Mouse (Mus musculus) lung, embryonic 14.5 days (tissue): ENCODE measurements around the gene Nectin2. TPM values are rescaled to one million over a fixed set of nuclear protein-coding genes. Genes with fewer than 3 reads are reported as not detected.

Experiments
- ATAC-seq: fragments of 200-750 bp; cut with Nextera tagmentation; 2 replicates; pipeline ENCODE4 v1.8.0; 2017; ENCODE audit warnings: mild to moderate bottlenecking, moderate TSS enrichment, moderate library complexity; ENCODE audit not compliant: insufficient read depth
- DNase-seq: peaks from one replicate; pipeline ENCODE4 v3.0.0-alpha.2; 2015
- H3K27ac ChIP-seq: fragments of 300-500 bp; sonication (generic); 2 replicates; pipeline ENCODE4 v1.5.1; 2014; ENCODE audit warnings: low read depth, mild to moderate bottlenecking, moderate library complexity
- H3K27me3 ChIP-seq: fragments of 300-500 bp; sonication (generic); 2 replicates; pipeline ENCODE4 v1.6.1; 2014; ENCODE audit warnings: low read length, control low read depth; ENCODE audit not compliant: insufficient read depth
- H3K36me3 ChIP-seq: fragments of 300-500 bp; sonication (generic); 2 replicates; pipeline ENCODE4 v1.6.1; 2014; ENCODE audit warnings: control low read depth; ENCODE audit not compliant: insufficient read depth
- H3K4me1 ChIP-seq: fragments of 300-500 bp; sonication (generic); 2 replicates; pipeline ENCODE4 v1.6.1; 2014; ENCODE audit warnings: antibody characterized with exemption, control low read depth; ENCODE audit not compliant: insufficient read depth
- H3K4me2 ChIP-seq: fragments of 300-500 bp; sonication (generic); 2 replicates; pipeline ENCODE4 v1.6.1; 2014; ENCODE audit warnings: mild to moderate bottlenecking
- H3K4me3 ChIP-seq: fragments of 300-500 bp; sonication (generic); 2 replicates; pipeline ENCODE4 v1.5.1; 2014; ENCODE audit warnings: low read depth, low read length
- H3K9ac ChIP-seq: fragments of 300-500 bp; sonication (generic); 2 replicates; pipeline ENCODE4 v1.6.1; 2014
- H3K9me3 ChIP-seq: fragments of 300-500 bp; sonication (generic); 2 replicates; pipeline ENCODE4 v1.6.1; 2016; ENCODE audit warnings: low read depth, low read length, control low read depth
- CTCF ChIP-seq: IDR thresholded peaks from 2 replicates; pipeline ENCODE4 v1.5.1; 2016; ENCODE audit warnings: antibody characterized with exemption, low read depth
- WGBS: fragments of 180-500 bp; shearing (Covaris S2); extraction: QIAGEN DNeasy Blood & Tissue Kit; methylation state at CpG from one replicate; pipeline ENCODE4 v1.1.7; 2014; 5-methylcytosine and 5-hydroxymethylcytosine counted together
- polyA plus RNA-seq: library from polyadenylated mRNA; unstranded; fragments of >200 nt; fragmentation: Nextera tagmentation; extraction: Ambion mirVana; gene quantifications from 2 replicates; pipeline ENCODE4 v1.2.1, GENCODE M21; 2014

Nectin2 gene
- polyA plus RNA-seq, 1 experiment from 2014 or later = 125 TPM

- H3K27ac ChIP-seq = no peak overlapping the region
Observed at GRCm38 (mm10) chr7:19736389-19737057, 13.8 kb downstream of the Nectin2 start.

GRCm38 (mm10) chr7:19734178-19734666, 16.1 kb downstream of the Nectin2 start:
- no peak overlapping the region for H3K4me3 ChIP-seq
- peaks cover 87% of the 10 kb centered on the region for H3K36me3 ChIP-seq
- H3K27ac ChIP-seq = no peak overlapping the region
- no peak overlapping the region for H3K4me2 ChIP-seq
- no peaks in the 10 kb centered on the region for H3K9me3 ChIP-seq
- no peak for DNase-seq
- TF ChIP-seq CTCF = no peak
- no peaks in the 10 kb centered on the region for H3K4me1 ChIP-seq
- no peak overlapping the region for H3K9ac ChIP-seq
- 86% methylated on average over 10 of the region's 10 CpGs for WGBS
- no peak for ATAC-seq
- no peaks in the 10 kb centered on the region for H3K27me3 ChIP-seq

More at GRCm38 (mm10) chr7:19736389-19737057, 13.8 kb downstream of the Nectin2 start:
- no peaks in the 10 kb centered on the region for H3K9me3 ChIP-seq
- no peak overlapping the region for H3K4me3 ChIP-seq
- no peak overlapping the region for H3K9ac ChIP-seq
- H3K27me3 ChIP-seq = no peaks in the 10 kb centered on the region
- H3K4me2 ChIP-seq = no peak overlapping the region
- H3K36me3 ChIP-seq = peaks cover 75% of the 10 kb centered on the region
- no peak for ATAC-seq
- WGBS = 85% methylated on average over 15 of the region's 16 CpGs
- DNase-seq = no peak
- H3K4me1 ChIP-seq = no peaks in the 10 kb centered on the region
- TF ChIP-seq CTCF = no peak

- Histone ChIP-seq H3K9me3 (peaks cover 2% of the 10 kb centered on the region; the same call in 1 of the 2 replicates), H3K4me3 (no peak overlapping the region), H3K9ac (no peak overlapping the region), H3K36me3 (peaks cover 91% of the 10 kb centered on the region), H3K4me1 (no peaks in the 10 kb centered on the region), H3K27me3 (no peaks in the 10 kb centered on the region), H3K27ac (no peak overlapping the region), H3K4me2 (no peak overlapping the region)
- no peak for TF ChIP-seq CTCF
- DNase-seq (peak; percentile 28), ATAC-seq (no peak)
- 80% methylated on average over 4 of the region's 4 CpGs for WGBS
Observed at GRCm38 (mm10) chr7:19726541-19726940, 23.7 kb downstream of the Nectin2 start.

- TF ChIP-seq CTCF = no peak
- H3K4me2 ChIP-seq = no peak overlapping the region
- no peaks in the 10 kb centered on the region for H3K4me1 ChIP-seq
- peaks cover 8% of the 10 kb centered on the region for H3K9me3 ChIP-seq
- H3K27me3 ChIP-seq = no peaks in the 10 kb centered on the region
- no peak for DNase-seq
- H3K9ac ChIP-seq = no peak overlapping the region
- WGBS = 90% methylated on average over 12 of the region's 12 CpGs
- peaks cover 83% of the 10 kb centered on the region for H3K36me3 ChIP-seq
- ATAC-seq = no peak
- no peak overlapping the region for H3K27ac ChIP-seq
- H3K4me3 ChIP-seq = no peak overlapping the region
Observed at GRCm38 (mm10) chr7:19724167-19724566, 26.1 kb downstream of the Nectin2 start.

- no peak for TF ChIP-seq CTCF
- peaks cover 81% of the 10 kb centered on the region for H3K36me3 ChIP-seq
- ATAC-seq = 0 out of 2 replicates have a peak, but pooled peaks have one; percentile 39
- no peaks in the 10 kb centered on the region for H3K4me1 ChIP-seq
- H3K4me3 ChIP-seq = no peak overlapping the region
- peak overlapping the region; percentile 24; the same call in 1 of the 2 replicates for H3K27ac ChIP-seq
- DNase-seq = peak; percentile 61
- H3K4me2 ChIP-seq = no peak overlapping the region
- 77% methylated on average over 6 of the region's 6 CpGs for WGBS
- peaks cover 8% of the 10 kb centered on the region for H3K9me3 ChIP-seq
- no peak overlapping the region for H3K9ac ChIP-seq
- no peaks in the 10 kb centered on the region for H3K27me3 ChIP-seq
Observed at GRCm38 (mm10) chr7:19722754-19723195, 27.5 kb downstream of the Nectin2 start.

- Histone ChIP-seq H3K4me1 (no peaks in the 10 kb centered on the region), H3K4me3 (no peak overlapping the region), H3K27me3 (no peaks in the 10 kb centered on the region), H3K27ac (no peak overlapping the region), H3K36me3 (peaks cover 57% of the 10 kb centered on the region), H3K9ac (no peak overlapping the region), H3K9me3 (peaks cover 8% of the 10 kb centered on the region), H3K4me2 (no peak overlapping the region)
- ATAC-seq = no peak
- no peak for TF ChIP-seq CTCF
- WGBS = 89% methylated on average over 4 of the region's 4 CpGs
- DNase-seq = no peak
Observed at GRCm38 (mm10) chr7:19719200-19719599, 31.1 kb downstream of the Nectin2 start.

- Histone ChIP-seq H3K9ac (no peak overlapping the region), H3K27ac (no peak overlapping the region), H3K36me3 (peaks cover 53% of the 10 kb centered on the region), H3K4me2 (no peak overlapping the region), H3K4me1 (no peaks in the 10 kb centered on the region), H3K4me3 (no peak overlapping the region), H3K27me3 (no peaks in the 10 kb centered on the region), H3K9me3 (peaks cover 8% of the 10 kb centered on the region)
- TF ChIP-seq CTCF = no peak
- no peak for ATAC-seq
- WGBS = 88% methylated on average over 5 of the region's 5 CpGs
- DNase-seq = no peak
Observed at GRCm38 (mm10) chr7:19718297-19718952, 31.9 kb downstream of the Nectin2 start.
